Mouse (Mus musculus) layer of hippocampus, adult 9-11 months (tissue): ENCODE measurements around the gene Plxnb2.

Experiments used
- DNase-seq: peaks from one replicate; pipeline ENCODE4 v3.0.0; 2022

Plxnb2 gene

DNA sequence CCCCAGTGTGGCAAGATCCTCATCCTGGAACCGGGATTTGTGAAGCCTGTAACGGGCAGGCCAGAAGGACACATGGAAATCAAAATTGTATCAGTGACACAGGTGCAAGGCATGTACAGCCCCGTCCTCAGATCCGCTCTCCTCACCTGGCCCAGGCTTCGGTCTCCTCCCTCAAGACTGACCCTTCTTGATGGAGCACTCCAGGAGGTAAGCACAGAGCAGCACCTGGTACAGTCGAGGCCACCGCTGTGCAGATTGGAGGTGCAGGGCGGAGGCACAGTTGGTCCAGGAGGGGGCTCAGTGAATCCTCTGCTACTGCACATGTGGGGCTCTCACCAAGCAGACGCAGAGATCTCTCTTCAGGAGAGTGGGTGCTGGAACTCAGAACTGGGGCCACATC is 55.2 kb downstream of the Plxnb2 start:
- no peak for DNase-seq

DNA sequence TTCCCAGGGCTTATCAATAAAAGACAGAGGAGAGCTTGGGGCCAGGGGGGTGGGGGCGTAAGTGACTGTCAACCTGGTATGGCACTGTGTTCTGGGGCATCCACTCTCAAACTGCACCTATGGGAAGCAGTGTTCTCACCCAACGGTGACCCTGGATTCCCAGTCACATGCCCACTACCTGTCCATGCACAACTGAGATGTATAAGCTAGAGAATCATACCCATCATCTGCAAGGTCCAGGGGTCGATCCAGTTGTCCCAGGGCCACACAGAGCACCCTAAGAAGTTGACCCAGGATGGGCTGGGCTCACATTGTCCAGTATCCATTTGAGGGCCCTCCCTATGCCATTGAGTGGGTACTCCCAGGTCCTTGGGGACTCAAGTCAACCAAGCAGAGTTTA is 56.3 kb downstream of the Plxnb2 start:
- DNase-seq: no peak

DNA sequence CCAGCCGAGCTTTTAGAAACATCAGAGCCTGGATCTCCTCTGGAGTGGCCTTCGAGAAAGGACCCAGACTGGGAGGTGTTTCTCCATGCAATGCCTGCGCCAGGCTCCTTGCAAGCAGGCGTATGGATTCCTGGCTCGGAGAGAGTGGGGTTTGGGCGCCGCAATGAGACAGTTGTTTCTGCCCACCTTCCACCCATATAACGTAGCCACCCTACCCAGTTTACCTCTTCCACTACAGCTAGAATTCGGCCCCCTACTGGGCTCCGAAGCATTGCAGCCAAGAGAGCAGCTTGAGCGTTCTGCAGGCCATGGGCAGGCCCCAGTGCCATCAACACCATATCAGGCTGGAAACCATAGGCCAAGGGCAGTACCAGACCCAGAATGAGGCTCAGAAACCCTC is 57.0 kb downstream of the Plxnb2 start:
- DNase-seq: no peak

DNA sequence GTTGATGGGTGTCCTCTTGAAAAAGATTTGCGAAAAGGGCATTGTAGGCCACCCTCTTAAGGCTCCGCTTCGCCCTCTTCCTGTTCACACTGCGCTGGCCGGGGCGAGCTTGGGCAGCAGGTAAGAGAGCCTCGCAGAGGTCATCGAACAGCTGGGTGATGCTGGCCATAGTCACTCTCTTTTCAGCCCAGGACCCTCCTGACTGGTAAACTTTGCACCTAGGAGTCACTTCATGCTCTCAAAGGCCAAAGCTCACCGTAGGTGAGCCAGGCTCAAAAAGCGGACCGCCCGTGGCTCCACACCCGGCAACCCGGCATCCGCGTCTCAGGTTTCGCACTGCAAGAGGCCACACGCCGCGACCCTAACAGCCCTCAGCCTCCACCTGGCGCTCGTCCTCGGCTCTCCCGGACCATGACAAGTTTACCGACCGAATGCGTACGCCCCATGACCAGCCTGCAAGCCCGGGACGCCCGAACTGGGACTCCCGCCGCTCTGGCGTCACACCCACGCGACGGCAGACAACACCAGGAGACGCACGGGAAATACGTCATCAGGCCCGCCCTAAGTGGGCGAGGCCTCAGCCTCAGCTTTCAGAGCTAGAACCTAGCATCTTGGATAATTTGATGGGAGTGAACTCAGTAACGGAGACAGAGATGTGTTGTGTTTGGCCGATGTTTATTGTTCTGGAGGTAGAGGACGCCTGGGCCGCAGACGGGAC is 57.8 kb downstream of the Plxnb2 start, which contains the start of gene Tubgcp6:
Gene Tubgcp6 (minus strand): TSS at position 464 of the 718 bp plus-strand sequence.
- peak; percentile 95 for DNase-seq

DNA sequence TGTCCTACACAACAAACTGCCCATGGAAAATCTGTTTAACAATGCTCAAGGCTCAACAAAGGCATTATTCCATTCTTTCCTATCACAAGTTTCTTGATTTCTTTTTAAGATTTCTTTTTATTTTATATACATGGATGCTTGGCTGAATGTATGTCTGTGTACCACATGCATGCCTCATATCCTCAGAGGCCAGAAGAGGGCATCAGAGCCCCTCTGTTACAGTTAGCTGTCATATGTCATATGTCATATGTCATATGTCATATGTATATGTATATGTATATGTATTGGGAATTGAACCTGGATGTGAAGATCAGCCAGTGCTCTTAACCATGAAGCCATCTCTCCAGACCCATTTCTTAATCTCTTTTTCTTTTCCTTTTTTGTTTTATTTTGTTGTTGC is 62.6 kb downstream of the Plxnb2 start:
- DNase-seq: no peak

DNA sequence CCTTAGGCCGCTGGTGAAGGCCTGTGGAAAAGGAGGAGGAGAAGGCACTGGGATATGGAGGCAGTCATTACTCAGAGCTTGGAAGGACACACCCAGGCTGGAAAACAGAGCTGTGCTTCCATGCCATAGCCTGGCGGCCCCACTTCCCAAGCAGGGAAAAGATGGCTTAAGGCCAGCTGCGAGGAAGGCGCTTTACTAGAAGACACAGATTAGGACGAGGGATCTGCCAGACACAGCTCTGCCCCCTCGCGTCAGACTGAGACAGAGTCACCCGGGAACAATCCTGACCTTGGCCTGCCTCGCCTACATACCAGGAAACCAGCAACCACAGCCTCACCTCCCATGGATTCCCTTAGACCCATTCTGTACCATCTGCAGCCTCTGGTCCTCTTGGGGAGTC is 70.4 kb downstream of the Plxnb2 start:
- DNase-seq: no peak

DNA sequence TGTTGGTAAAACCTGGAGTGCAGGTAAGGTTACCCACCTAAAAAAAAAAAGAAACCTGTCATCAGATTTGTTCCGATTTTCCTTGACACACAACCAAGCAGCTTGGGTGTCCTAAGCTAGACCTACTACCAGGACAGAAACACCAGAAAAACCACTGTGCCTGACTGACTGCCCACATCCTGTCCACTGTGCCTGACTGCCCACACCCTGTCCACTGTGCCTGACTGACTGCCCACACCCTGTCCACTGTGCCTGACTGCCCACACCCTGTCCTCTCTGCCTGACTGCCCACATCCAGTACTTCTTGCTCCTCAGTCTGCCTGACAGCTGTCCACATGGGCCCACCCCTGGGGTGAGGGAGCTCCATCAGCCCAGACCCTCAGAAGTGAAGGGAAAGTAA is 73.6 kb downstream of the Plxnb2 start:
- DNase-seq: no peak

DNA sequence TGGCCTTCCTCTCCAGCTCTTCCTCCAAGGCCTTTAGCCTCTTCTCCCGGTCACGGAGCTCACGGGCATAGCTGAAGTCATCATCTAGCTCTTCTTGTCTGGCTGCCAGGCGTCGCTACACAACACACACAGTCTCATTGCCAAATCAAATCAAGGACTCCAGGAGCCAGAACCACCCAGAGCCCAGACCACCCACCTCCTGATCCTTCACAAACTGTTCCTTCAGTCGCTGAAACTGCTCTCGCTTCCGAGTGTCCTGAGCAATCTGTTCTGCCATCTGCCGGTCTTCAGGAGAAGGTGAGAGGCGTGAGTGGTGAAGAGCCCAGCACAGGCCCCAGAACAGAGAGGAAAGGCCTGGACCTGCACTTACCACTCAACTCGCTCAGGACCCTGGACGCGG is 74.5 kb downstream of the Plxnb2 start:
- DNase-seq: no peak
